Mouse (Mus musculus) mesoderm, embryonic 11.5 days (tissue): ENCODE results near the gene Frmd4a.
"Not testable (repeated sequence)": the region's sequence is repeated elsewhere in the genome, so short reads cannot be mapped to it uniquely, and the experiment has no call there.

ENCODE experiments used
- DNase-seq: peaks from one replicate; pipeline ENCODE4 v3.0.0-alpha.2; 2012; ENCODE audit warnings: low read depth, low spot score

Frmd4a gene

DNA sequence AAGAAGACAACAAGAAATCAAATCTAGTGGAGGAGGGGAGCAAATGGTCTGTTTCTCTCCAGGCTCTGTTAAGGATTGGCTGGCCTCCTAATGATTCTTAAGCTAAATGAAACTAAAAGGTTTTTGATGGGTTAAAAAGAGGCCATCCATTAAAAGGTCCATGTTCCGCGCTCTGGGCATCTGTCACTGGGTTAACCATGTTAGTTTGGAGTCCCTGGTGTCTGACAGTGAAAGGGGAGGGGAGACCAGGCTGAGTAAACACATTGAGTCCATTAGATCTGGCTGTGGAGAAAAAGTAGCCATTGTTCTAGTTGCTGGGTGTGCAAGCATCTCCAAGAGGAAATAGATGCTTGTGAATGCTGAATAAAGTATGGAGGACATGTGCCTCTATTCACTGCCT, 534.3 kb downstream of the Frmd4a start:
- no peak for DNase-seq

DNA sequence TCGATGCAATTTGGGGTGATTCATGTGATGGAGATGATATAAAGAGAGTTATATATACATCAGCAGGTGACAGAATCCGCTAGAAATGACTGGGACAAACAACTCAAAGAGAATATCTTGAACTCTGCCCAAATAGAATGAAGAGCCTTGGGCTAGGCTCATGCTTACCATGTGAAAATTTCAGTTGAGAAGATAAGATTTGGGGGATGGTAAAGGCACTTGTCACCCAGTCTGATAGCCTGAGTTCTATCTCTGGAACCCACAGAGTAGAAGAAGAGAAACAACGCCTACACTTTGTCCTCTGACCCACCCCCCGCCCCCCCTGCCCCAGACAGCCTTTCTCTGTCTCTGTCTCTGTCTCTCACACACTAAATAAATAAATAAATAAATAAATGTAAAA, 535.0 kb downstream of the Frmd4a start:
- DNase-seq, result no peak

DNA sequence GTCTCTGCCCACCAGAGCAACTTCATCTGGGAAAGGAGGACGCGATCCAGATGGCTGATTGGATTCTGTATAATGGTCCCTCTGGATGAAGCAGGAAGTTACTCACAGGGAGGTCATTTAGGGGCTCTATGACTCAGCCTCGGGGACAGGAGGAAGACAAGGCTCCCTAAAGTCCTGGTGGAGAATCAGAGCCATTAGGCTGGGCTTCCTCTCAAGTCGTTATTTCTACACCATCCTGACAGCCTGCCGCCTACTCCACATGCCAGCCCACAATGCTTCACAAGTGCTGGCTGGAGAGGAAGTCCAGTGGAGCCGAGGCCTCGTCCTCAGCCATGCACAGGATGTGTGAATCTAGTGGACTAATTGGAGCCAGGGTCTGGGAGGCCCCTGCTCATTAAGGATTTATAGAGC, 537.7 kb downstream of the Frmd4a start:
- DNase-seq, result no peak

DNA sequence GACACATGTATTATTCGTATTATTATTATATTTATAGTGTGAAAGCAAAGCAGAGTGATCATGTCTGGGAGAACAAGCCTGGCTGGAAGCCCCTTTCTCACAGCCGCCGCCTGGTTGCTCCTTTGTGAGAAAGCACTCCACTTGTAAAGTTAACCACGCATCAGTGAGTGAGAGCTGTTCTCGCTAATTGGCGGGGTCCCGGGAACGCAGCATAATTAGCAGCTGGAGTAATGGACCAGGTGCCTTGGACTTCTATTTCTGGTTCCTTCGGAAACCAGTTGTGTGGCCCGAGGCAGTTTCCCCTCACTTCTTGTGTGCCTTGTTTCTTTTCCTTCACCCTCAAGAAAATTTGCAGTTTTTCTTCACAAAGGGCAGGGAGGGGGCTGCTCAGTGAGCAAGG, 538.7 kb downstream of the Frmd4a start:
- DNase-seq, result no peak

DNA sequence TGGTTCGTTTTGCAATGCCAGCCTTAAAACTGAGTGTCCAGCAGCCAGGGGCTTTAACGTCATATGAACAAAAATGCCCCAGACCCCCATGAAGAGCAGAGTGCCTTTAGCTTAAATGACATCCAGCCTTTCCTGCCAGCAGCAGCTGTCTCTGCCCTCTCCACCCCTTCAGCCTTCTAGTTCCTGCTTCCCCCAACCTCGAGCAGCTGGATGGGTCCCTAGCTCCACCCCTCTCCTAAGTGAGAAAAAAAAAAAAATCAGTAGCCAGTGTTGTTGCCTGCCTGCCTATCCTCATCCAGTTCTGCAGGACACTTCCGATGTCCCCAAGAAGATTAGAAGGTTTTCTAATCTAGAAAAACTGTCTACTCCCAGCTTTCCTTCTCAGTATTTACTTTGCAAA, 539.5 kb downstream of the Frmd4a start:
- no peak for DNase-seq

DNA sequence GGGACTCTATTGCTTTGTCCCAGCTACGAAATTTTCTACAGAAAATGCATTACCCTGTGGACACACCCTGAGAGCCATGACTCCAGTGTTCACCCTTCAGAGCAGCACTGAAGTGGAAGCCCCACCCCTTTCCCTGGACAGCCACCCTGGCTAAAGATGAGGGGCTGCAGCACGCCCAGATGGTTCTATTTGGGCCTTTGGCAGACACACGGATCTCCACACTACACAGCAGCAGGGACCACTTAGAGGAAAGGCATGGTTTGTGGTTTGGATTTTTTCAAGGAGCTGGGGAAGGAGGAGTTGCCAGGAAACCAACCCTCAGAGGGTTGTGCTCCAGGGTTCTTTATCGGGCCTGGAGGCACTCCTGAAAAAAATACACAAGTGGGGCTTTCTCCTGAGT, 539.9 kb downstream of the Frmd4a start:
- no peak for DNase-seq

DNA sequence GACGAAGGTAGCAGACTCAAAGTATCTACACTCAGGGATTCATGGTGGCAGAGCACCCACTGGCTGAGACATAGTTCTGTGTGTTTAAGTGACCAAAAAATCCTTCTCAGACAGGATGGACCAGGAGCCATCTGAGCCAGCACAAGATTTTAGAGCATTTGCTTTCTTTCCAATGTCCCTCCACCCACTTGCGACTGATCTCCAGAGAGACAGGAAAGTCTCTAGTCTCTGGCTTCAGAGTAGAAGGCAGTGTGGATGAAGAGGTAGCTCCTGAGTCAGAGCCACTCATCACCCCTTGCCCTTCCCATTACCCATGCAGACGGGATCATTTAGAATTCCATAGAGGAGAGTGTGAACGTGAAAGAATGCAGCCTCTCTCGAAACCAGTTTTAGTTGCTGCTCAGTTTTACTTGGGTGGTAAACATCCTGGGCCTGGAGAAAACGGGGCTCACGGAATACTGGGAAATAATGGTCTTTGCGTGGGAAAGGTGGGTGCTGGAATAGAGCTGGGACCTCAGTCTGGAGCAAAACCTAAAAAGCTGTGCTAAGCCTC, 541.2 kb downstream of the Frmd4a start:
- DNase-seq, result no peak

DNA sequence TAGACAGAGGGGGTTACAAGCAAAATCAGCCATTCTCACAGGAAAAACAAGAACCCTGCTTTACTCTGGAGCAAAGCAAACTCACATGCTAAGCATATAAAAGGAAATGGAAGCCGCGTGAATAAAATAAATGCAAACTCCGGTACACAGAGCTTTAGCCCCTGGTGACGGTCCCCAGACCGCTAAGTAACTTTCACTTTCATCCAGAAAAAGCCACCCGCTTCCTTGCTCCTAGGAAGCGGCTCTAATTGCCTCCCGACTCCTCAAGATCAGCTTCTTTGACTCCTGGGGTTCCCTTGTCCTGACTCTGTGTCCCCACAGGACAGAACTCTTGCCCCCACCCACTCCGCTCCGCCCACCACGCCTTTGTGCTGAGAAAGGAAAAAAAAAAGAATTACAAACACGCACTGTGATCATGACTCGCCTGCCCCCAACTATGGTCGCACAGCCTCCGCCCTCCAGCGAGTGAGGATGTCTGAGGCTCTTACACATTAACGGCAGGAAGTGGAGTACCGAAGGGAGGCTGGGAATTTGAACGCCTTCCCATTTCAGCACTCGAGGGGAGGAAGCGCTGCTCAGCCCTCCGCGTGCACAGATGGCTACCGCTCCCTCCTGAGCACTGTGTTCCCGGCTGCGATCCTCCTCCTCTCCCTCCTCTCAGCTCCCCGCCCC, 541.8 kb downstream of the Frmd4a start:
- DNase-seq, result peak; percentile 85

DNA sequence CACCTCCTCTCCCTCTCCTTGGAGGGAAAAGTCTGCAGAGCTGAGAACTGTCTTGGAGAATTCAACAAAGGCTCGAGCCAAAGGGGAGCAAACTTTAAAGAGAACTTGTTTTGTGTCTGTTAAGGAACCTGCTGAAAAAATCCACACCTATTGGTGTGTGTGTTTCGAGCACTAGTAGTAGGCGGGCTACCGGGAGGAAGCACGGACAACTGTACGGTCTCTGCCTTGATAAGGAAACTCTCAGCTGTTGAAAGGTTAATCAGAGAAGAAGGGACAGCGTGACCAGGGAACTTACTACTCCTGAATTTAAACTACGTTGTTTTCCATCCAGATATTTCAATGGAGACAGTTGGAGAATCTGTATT, 542.3 kb downstream of the Frmd4a start:
- DNase-seq, result no peak

DNA sequence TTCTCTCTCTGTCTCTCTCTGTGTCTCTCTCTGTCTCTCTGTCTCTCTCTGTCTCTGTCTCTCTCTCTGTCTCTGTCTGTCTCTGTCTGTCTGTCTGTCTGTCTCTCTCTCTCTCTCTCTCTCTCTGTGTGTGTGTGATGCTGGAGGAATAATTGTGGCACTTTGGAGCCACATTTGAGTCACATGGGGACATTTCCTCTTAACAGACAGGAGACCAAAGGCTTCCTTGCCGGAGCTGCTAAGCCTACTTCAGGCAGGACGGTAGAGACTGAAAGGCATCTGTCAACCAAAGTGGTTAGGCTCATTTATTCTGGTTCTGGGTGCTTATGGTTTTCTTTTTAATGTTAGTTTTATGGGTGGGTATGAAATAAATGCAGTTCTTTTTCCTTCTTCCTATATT, 543.0 kb downstream of the Frmd4a start:
- DNase-seq, result not testable (repeated sequence)

DNA sequence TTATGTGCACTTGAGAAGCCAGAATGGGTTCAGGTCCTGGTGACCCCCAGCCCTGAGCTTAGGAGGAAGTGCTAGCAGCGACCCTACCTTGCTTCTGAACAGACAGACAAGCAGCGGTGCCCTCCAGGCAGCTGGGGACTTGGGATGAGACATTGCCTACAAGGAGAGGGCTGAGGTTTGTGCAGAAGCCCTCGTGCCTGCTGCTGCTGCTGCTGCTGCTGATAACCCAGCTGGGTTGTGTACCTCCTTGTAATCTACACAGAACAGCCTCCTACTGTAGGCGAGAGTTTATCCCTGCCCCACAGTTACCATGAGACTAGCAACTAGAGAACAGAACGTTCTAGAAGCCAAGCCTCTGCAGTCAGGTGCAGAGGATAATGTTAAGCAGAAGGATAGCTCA, 543.7 kb downstream of the Frmd4a start:
- no peak for DNase-seq

DNA sequence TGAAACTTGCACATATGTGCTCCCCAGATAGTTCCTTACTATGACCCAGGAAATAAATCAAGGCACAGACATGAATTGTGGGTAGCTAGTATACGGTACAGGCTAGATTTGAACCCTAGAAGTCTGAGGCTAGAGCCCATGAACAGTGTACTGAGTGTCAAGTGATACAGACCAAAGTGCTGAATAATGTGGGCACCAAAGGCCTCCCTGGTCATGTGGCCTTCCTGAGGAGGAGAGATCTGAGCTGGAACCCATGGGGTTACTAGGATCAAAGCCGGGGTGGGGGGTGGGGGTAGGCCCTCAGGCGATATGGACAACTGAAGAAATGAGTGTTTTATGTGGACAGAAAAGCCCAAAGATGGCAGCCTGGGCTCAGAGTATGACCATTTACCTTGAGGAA, 544.9 kb downstream of the Frmd4a start:
- DNase-seq, result no peak

DNA sequence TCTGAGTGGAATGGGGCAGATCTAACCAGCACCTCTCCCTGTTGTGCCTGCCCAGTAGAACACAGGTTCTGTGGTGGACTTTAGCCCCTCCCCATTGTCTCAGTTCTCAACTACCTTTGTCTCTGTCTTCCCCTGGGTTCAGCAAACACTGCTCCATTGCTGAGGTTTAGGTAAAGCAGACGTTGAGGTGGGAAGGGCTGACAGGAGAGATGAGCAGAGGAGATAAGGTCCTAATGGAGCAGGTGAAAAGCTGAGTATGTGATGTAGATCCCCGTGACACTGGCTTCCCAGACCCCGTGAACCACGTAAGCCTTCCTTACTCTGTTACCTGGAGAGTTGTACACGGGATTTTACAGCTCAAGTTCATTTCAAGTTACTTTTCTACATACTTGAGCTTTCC, 545.3 kb downstream of the Frmd4a start:
- no peak for DNase-seq

DNA sequence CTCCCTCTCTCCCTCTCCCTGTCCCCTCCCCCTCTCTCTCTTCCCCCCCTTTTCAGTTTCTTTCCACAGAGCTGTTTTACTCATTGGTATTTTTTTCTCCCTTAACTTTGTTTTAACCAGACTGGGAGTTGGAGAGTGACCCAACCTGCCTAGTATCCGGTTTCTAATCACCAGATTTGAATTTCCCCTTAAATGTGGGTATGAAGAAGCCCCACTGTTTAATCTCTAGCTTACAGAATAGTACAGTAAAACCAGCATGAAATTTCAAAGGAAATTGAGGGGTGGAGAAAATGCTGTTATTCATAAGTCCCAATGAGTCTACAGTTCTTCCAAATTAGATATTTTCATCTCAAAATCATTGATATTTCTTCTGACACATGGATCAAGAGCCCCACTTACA, 545.8 kb downstream of the Frmd4a start:
- DNase-seq, result no peak

DNA sequence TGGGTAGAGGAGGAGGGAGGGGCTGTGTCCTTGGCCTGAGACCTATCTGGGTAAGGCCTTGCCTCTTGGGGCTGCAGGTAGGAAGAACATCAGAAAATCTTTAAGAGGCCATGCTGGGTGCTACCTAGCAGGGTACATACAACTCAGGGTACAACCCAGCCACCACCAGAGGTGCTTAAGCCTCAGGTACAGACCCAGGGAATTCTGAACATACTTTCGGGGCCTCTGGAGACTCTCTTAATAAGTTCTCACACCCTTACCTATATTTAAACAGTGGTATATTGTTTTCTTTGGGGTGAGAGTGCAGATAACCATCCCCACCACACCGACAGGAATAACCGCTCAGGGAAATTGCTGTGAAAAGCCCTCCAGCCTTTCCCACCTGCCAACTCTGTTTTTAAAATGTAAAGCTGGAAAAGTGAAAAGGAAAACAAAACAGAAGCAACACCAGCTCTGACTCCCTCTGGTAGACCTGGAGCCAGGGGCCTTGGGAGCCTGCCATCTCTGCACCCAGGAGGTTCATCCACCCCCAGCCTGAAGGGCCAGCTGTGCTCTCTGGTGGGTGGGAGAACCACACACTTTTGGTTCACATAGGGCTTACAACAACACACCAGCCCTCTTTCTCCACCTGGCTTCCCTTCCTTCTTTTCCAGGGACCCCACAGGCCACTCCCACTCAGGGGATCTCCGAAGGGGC, 548.9 kb downstream of the Frmd4a start:
- DNase-seq, result no peak

DNA sequence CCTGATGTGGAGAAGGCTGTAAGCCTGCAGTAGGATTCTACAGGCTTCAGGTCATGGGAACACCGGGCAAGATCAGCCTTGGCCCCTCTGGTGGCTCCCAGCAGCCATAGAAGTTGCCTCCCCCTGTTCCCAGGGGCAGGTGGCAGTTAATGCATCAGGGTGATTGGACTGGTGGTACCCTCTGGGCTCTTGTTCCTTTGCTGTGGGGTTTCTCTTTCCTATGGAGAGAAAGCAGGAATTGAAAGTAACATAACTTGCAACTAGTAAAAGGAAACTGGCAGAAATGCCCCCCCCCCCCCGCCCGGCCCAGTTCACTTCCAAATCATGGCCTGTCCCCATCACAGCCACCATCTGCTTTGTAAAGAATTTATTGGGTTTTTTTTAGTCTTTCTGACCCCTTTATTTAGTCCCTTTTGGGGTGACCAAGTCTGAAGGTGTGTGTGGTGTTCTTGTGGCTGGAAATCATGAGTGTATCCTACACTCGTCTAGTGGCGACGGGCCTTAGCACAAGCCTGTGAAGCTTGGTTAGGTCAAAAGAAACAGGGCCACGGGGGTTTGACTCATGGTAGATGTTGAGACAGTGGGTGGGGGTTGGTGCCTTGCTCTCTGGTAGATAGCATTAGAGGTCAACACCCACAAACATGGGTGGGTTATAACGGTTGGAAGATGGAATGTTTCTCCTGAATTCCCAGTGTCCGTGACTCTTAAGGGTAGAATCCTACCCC, 549.6 kb downstream of the Frmd4a start:
- DNase-seq, result no peak

DNA sequence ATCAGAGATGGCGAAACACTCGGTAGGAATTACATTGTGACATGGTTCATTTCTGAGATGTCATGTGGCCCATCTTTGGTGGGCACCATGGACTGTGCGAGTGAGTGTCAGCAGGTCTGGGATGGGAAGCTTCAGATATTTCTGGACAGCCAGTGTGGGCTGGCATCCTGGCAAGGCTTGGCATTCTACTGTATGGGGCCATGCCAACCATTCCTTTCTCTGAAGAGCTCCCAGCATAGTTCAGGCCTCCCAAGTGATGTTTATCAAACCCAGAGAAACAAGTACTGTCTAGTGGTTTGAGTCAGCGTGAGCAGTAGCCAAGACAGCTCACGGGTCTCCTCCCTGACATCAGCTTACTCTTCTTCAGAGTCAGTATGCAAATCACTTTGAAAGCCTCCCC, 551.5 kb downstream of the Frmd4a start:
- no peak for DNase-seq

DNA sequence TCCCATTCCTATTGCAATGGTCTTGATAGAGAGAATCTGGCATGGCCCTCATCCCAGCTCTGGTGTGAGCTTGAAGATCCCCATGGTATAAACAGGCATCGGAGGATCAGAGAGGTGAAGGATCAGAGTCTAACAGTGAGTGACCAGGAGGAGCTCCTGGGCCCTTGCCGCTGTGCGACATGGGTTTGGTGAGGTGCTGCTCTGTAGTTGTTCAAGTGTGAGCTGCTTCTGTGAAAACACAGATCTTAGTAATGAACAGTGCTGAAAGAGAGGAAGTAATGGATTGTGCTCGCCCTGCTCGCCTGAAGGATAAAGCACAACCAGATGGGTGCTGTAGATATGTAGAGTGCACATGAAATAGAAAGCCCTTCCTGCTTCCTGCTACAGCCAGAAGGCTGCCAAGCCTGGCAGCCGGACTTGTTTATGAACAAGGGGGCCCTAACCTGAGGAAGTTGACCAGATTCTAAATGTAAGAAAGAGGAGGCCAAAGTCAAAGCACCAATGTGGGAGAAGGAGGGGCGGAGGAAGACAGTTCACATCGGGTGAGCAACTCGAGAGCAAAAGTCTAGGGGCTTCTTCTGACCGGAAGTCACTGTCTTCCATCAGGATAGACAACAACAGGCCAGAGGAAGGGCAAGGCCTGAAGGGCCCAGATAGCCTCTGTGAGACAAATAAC, 552.8 kb downstream of the Frmd4a start:
- no peak for DNase-seq

DNA sequence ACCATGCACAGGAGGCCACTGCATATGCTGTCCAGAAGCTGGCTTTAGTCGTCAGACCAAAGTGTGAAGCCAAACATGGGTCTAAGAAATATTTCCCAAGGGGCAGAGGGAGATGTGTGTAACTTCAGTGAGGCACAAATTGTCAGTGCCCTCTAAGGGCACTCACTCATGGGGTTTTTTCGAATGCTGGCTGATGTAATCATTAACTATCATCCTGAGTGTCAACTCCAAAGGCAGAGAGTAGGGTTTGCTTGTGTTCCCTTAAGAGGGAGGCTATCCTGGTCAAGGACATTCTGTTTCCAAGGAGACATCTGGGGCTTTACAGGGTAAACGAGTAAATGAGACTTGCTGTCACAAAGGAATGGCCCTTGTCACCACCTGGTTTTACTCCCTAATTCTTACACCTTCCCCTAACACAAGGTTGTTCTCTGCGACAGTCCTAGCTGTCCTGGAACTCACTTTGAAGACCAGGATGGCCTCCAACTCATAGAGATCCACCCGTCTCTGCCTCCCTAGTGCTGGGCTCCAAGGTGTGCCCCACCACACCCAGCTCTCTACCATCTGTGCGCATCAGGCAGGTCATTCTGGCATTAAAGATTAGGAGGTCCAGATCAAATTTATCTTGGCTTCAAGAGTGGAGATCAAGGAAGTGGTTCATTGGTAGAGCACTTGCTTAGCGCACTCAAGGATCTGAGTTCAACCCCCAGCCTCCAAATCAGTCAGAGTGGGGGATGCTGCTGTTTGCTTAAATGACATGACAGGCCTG, 555.2 kb downstream of the Frmd4a start:
- DNase-seq, result no peak

DNA sequence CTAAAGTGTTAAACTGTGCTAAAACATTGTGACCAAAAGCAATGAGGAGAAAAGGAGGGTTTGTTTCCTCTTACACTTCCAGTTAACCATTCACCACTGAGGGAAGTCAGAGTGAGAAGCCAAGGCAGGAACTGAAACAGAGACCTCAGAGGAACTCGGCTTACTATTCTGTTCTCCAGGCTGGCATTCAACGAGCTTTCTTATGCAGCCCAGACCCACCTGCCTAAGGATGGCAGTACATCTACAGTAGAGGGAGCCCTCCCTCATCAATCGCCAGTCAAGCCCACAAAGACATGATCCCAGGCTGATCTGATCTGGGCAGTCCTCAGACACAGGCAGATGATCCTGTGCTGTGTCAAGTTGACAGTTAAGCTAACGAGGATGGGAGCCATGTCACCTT, 555.9 kb downstream of the Frmd4a start:
- no peak for DNase-seq

DNA sequence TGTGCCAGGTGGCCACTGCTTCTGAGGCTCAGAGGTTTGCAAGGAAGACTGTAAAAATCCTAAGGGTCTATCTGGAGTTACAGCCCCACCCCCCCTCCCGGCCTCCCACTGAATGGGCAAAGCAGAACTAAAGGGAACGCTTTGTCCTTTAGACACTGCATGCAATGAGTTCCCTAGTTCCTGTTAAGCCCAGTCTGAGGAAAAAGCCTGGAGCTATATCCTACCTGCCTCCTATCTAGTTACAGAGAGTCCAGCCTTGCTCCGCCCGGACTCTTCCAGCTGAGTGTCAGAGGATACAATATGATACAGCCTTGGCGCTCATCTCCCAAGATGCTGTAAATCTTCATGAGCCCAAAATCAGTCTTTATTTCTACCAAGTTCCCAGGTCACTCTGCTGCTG, 556.7 kb downstream of the Frmd4a start:
- DNase-seq, result no peak
